Comparison of ENCODE assay signal across 16 mouse cellular contexts in the genomic region with DNA sequence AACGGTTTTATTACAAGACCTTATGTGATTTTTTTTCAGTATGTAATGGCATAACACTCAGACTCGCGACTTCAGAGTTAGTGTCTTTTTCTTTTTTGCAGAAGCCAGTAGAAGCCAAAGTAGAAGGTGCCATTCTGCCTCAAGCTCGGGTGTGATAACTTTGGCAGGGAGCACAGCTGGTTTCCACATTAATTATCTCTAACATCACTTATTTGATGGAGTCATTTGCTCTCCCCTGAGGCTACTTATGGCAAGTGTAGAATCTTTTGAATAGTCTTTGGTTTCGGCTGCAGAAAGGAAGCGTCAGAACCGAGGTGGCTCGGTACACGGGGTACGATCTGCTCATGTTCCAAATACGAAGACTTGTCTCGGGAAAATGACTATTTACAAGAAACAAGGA.
DNase-seq lines count a peak whose midpoint lies in the region; ATAC-seq lines count a peak whose summit lies in the region.
"Had no signal": no experiment of that assay in that cellular context is flagged by ENCODE, and none has a peak within 500 bp of the region (broad histone marks: within the 10 kb centered on the region; RNA-seq: fewer than 3 reads in every experiment).

No protein-coding gene starts in this region.

- H3K27me3 ChIP-seq in neural tube, embryonic 13.5 days = no peaks in the 10 kb centered on the region
- H3K27me3 ChIP-seq in neural tube, embryonic 15.5 days (replicated peaks) = no peaks in the 10 kb centered on the region
- H3K27me3 ChIP-seq: embryonic facial prominence, embryonic 12.5 days; forebrain, embryonic 13.5 days had no signal

- no peak overlapping the region for H3K27ac ChIP-seq in neural tube, embryonic 13.5 days (replicated peaks)
- H3K27ac ChIP-seq in neural tube, embryonic 15.5 days (replicated peaks) = no peak overlapping the region
- H3K27ac ChIP-seq: embryonic facial prominence, embryonic 10.5 days; embryonic facial prominence, embryonic 12.5 days; forebrain, embryonic 13.5 days had no signal

- H3K4me2 ChIP-seq in neural tube, embryonic 13.5 days = no peak overlapping the region
- H3K4me2 ChIP-seq in neural tube, embryonic 15.5 days = no peak overlapping the region
- H3K4me2 ChIP-seq: embryonic facial prominence, embryonic 12.5 days; forebrain, embryonic 13.5 days had no signal

- no peaks in the 10 kb centered on the region for H3K36me3 ChIP-seq in neural tube, embryonic 13.5 days
- no peaks in the 10 kb centered on the region for H3K36me3 ChIP-seq in neural tube, embryonic 15.5 days
- H3K36me3 ChIP-seq: embryonic facial prominence, embryonic 10.5 days; embryonic facial prominence, embryonic 12.5 days had no signal

- WGBS in neural tube, embryonic 13.5 days = 47% methylated on average over 12 of the region's 12 CpGs
- WGBS in neural tube, embryonic 15.5 days = 35% methylated on average over 12 of the region's 12 CpGs

- 0 out of 2 replicates have a peak, but pooled peaks have one; percentile 16 for ATAC-seq in neural tube, embryonic 13.5 days (ENCODE audit: low read depth)
- ATAC-seq in neural tube, embryonic 15.5 days (ENCODE audit: low FRiP score) = no peak
- ATAC-seq: forebrain, embryonic 13.5 days; forebrain, postnatal 0 days had no signal

- H3K9me3 ChIP-seq in neural tube, embryonic 13.5 days = no peaks in the 10 kb centered on the region
- no peaks in the 10 kb centered on the region for H3K9me3 ChIP-seq in neural tube, embryonic 15.5 days (replicated peaks)
- H3K9me3 ChIP-seq: embryonic facial prominence, embryonic 10.5 days; embryonic facial prominence, embryonic 12.5 days; forebrain, embryonic 13.5 days had no signal

- H3K9ac ChIP-seq in neural tube, embryonic 13.5 days = no peak overlapping the region
- no peak overlapping the region for H3K9ac ChIP-seq in neural tube, embryonic 15.5 days (replicated peaks)
- H3K9ac ChIP-seq: embryonic facial prominence, embryonic 12.5 days; forebrain, embryonic 13.5 days; forebrain, postnatal 0 days had no signal

- no peak overlapping the region for H3K4me3 ChIP-seq in neural tube, embryonic 13.5 days
- H3K4me3 ChIP-seq in neural tube, embryonic 15.5 days (replicated peaks) = no peak overlapping the region
- H3K4me3 ChIP-seq: embryonic facial prominence, embryonic 10.5 days; embryonic facial prominence, embryonic 12.5 days; forebrain, embryonic 13.5 days had no signal

- peak; percentile 80 for DNase-seq in heart, adult 11 months
- DNase-seq in heart, adult 8-10 months (ENCODE audit: low spot score) = no peak
- DNase-seq in spleen, postnatal 36 days (ENCODE audit: low spot score in 2 of 2) = no peak
- DNase-seq: adrenal gland, adult 2 months; adrenal gland, postnatal 10 days; adrenal gland, postnatal 25 days; cerebellum, adult 11-12 months; cerebellum, adult 2 months; cerebellum, adult 9-10 months; cerebellum, postnatal 25 days; forebrain, postnatal 0 days had no signal

- H3K4me1 ChIP-seq in neural tube, embryonic 13.5 days (replicated peaks) = peaks cover 36% of the 10 kb centered on the region
- H3K4me1 ChIP-seq in neural tube, embryonic 15.5 days = 0 out of 2 replicates have a peak, but pooled peaks cover 14% of the 10 kb centered on the region
- H3K4me1 ChIP-seq: embryonic facial prominence, embryonic 12.5 days had no signal
